Mouse (Mus musculus) small intestine, adult 2 months (tissue): Measurements from ENCODE around the gene Tmprss4. TPM values are rescaled to one million over a fixed set of nuclear protein-coding genes. Genes with fewer than 3 reads are reported as not detected.

Source experiments
- H3K27ac ChIP-seq: fragments of 200-500 bp; 2 replicates; pipeline ENCODE4 v1.5.1; 2012; ENCODE audit warnings: low read depth, low read length, control low read depth, inconsistent platforms; ENCODE audit not compliant: insufficient read depth
- H3K27me3 ChIP-seq: fragments of 200-500 bp; 2 replicates; pipeline ENCODE4 v1.6.1; 2012; ENCODE audit warnings: mild to moderate bottlenecking, moderate library complexity, low read length, inconsistent platforms; ENCODE audit not compliant: control insufficient read depth, insufficient read depth
- H3K36me3 ChIP-seq: fragments of 200-500 bp; 2 replicates; pipeline ENCODE4 v1.6.1; 2012; ENCODE audit warnings: mild to moderate bottlenecking, low read length, control low read depth, inconsistent platforms; ENCODE audit not compliant: control insufficient read depth, insufficient read depth
- H3K4me1 ChIP-seq: fragments of 200-500 bp; 2 replicates; pipeline ENCODE4 v1.6.1; 2012; ENCODE audit warnings: low read length, inconsistent platforms, mixed read lengths; ENCODE audit not compliant: control insufficient read depth, insufficient read depth, insufficient read length
- H3K4me3 ChIP-seq: fragments of 200-500 bp; 2 replicates; pipeline ENCODE4 v1.5.1; 2012; ENCODE audit warnings: low read depth, mild to moderate bottlenecking, control low read depth, inconsistent platforms, low read length, moderate library complexity
- CTCF ChIP-seq: fragments of 200-500 bp; IDR thresholded peaks from 2 replicates; pipeline ENCODE4 v1.5.1; 2012; ENCODE audit warnings: low read depth, mild to moderate bottlenecking, control low read depth, inconsistent platforms, low read length, moderate library complexity, mixed read lengths; ENCODE audit not compliant: insufficient replicate concordance, insufficient read length; ENCODE audit errors: extremely low read depth
- POLR2A ChIP-seq: fragments of 200-500 bp; IDR thresholded peaks from 2 replicates; pipeline ENCODE4 v1.6.1; 2012; ENCODE audit warnings: low read depth, mild to moderate bottlenecking, control low read depth, inconsistent platforms, low read length, moderate library complexity
- WGBS: fragments of 180-500 bp; shearing (Covaris S2); methylation state at CpG from one replicate; pipeline ENCODE4 v1.1.7; 2018; 5-methylcytosine and 5-hydroxymethylcytosine counted together
- polyA plus RNA-seq: library from polyadenylated mRNA; depleted of rRNA; stranded (reverse); fragments of >200 nt; gene quantifications from 2 replicates; pipeline ENCODE4 v1.2.3, GENCODE M21; 2012; rRNA removed

Tmprss4 gene
- polyA plus RNA-seq, 1 experiment = 108 TPM

DNA sequence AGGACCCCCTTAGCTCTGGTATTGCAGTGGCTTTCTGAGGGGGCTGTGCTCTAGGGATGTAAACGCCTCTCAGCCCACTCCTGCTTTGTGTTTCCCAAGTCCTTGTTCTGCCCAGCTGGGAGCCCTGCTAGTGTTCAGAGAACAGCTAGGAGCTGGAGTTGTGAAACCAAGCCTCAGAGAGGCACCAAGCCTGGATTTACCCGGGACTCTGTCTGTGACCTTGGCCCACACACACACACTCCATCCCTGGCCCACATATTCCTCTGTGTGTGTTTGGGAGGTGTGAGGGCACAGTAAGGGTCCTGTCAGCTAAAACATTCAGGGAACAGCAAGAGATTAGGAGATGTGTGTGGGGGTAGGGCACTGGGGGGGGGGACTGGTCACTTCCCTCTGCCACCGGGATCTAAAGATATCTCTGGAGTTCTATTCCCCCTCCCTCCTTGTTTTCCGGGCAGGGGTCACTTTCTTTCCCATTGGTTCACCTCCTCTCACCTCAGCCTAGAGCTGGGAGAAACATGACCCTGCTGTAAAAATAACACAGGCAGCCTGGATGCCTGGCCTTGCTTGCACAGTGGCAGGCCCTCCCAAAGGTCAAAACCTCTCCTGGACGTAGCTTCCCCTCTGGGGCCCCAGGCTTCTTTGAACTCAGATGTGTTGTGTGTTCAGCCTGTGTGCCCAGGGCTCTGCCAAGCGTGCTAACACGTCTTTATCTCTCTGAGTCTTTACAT, 67.3 kb downstream of the Tmprss4 start:
- no peak overlapping the region for H3K27ac ChIP-seq
- peaks cover 18% of the 10 kb centered on the region for H3K27me3 ChIP-seq
- H3K4me3 ChIP-seq = no peak overlapping the region
- H3K36me3 ChIP-seq = no peaks in the 10 kb centered on the region
- 60% methylated on average over 7 of the region's 7 CpGs for WGBS
- TF ChIP-seq POLR2A (no peak), CTCF (no peak)
- H3K4me1 ChIP-seq = peaks cover 15% of the 10 kb centered on the region

DNA sequence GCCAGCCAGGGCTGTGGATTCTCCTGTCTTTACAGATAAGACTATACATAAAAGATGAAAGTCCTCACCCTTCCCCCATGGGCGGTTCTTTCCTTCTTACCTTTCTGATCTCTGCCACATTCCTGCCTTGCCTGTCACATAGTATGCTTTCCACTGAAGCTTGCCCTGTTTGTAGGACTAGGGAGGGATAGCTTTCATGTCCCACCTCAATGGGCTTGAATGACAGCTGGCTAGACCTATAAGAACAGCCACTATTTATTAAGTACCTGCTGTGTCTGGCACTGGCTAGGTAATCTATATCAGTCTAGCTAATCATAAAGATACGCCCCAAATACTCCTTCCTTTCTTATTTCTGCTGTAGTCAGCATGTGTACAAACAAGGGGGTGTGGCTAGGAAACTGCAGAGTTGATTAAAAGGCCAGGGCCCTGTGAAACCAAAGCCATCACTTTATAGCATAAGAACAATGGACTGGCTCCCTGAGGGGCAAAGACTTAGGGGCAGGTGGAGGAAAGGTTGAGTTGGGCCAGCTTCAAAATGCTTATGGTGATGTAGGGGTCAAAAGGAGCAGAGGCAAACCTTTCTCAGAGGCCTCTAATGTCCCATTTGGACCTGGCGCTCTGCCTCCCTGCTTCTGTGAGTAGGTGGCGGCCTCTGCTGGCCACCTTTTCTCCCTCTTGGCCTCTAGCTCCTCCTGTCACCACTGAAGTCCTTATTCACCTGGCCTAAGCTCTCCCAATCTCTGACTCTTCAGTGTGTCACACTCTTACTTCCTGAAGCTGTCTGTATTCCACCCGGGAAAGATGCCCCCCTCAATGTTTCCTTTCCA, 70.2 kb downstream of the Tmprss4 start:
- Histone ChIP-seq H3K4me3 (no peak overlapping the region), H3K36me3 (no peaks in the 10 kb centered on the region), H3K4me1 (peaks cover 13% of the 10 kb centered on the region), H3K27me3 (peaks cover 9% of the 10 kb centered on the region), H3K27ac (peak overlapping the region; percentile 83)
- TF ChIP-seq CTCF (peak; percentile 88), POLR2A (no peak)
- 9% methylated on average over 5 of the region's 5 CpGs for WGBS

DNA sequence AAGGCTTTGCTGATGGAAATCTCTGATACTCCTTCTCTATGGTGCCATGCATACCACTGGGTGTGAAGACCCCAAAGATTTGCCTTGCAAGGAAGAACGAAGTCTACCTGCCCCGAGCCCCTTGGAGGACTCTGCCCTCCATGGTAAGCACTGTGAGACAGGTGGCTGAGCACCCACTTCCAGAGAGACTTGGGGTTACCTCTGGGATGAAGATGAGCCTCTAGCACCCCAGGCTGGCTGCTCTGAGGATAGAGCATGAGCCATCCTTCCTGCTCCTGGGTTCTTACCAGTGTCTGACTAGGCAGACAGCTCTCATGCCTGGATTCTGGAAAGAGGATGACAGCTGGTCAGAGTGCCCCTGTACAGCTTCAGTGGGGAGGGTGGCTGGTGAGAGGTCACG, 73.8 kb downstream of the Tmprss4 start:
- WGBS = 87% methylated on average over 3 of the region's 3 CpGs
- H3K27ac ChIP-seq = no peak overlapping the region
- TF ChIP-seq POLR2A (no peak), CTCF (no peak)
- peaks cover 4% of the 10 kb centered on the region; the same call in 1 of the 2 replicates for H3K4me1 ChIP-seq
- no peaks in the 10 kb centered on the region for H3K27me3 ChIP-seq
- H3K36me3 ChIP-seq = no peaks in the 10 kb centered on the region
- no peak overlapping the region for H3K4me3 ChIP-seq

DNA sequence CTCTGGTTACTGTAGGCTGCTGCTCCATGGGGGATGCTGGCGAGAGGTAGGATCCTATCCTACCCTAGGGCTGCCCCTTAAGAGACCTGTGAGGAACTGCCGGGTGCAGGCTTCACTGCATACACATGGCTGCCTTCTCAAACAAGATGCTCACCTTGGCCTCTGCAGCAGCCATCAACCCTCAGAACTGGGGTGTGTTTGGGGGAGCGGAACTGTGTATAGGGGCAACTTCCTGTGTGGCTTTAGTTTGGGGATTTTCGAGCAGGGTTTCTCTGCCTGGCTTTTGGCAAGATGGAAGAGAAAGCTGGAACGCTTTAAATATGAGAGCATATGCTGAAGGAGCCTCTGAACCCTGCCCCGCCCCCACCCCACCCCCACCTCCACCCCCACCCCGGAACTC, 77.0 kb downstream of the Tmprss4 start:
- Histone ChIP-seq H3K4me1 (peaks cover 7% of the 10 kb centered on the region), H3K27me3 (no peaks in the 10 kb centered on the region), H3K36me3 (no peaks in the 10 kb centered on the region), H3K27ac (no peak overlapping the region), H3K4me3 (no peak overlapping the region)
- 62% methylated on average over 7 of the region's 7 CpGs for WGBS
- no peak for TF ChIP-seq CTCF
- no peak for TF ChIP-seq POLR2A

DNA sequence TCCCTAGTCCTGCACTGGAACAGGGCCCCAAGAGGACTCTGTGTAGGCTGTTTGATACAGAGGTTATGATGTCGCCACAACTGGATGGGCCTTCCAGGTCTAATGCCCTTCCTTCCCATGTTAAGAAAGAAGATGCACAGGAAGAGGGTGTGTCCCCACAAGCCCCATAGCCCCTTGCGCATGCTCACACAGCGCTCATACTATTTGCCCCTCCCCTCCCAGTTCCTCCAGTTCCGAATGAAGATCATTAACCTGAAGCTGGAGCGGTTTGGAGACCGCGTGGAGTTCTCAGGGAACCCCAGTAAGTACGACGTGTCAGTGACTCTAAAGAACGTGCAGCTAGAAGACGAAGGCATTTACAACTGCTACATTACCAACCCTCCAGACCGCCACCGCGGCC, 78.7 kb downstream of the Tmprss4 start:
- 91% methylated on average over 14 of the region's 14 CpGs for WGBS
- no peak overlapping the region for H3K27ac ChIP-seq
- H3K4me3 ChIP-seq = no peak overlapping the region
- no peaks in the 10 kb centered on the region for H3K27me3 ChIP-seq
- no peaks in the 10 kb centered on the region for H3K36me3 ChIP-seq
- TF ChIP-seq POLR2A (no peak), CTCF (no peak)
- peaks cover 10% of the 10 kb centered on the region for H3K4me1 ChIP-seq

Other genes with a start within 250 kb of the Tmprss4 start
- 4.9 and 7.1 TPM in 2 replicates for gene Ube4a, start 238.5 kb downstream of the Tmprss4 start, polyA plus RNA-seq
- 2.8 and 4.0 TPM in 2 replicates for gene Cd3g, start 223.7 kb downstream of the Tmprss4 start, polyA plus RNA-seq
- gene Cd3d, start 222.3 kb downstream of the Tmprss4 start, polyA plus RNA-seq = 3.3 and 3.8 TPM in 2 replicates
- 12.9 and 13.7 TPM in 2 replicates for gene Cd3e, start 194.5 kb downstream of the Tmprss4 start, polyA plus RNA-seq
- gene Mpzl2, start 164.3 kb downstream of the Tmprss4 start, polyA plus RNA-seq = 5.3 and 8.2 TPM in 2 replicates
- gene Mpzl3, start 148.9 kb downstream of the Tmprss4 start, polyA plus RNA-seq = 11.1 and 12.2 TPM in 2 replicates
- 2.5 and 3.9 TPM in 2 replicates for gene Jaml, start 124.9 kb downstream of the Tmprss4 start, polyA plus RNA-seq
- 0.27 and 0.98 TPM in 2 replicates for gene Scn2b, start 86.3 kb downstream of the Tmprss4 start, polyA plus RNA-seq
- 0.06 and 0.09 TPM in 2 replicates for gene Scn4b, start 65.7 kb downstream of the Tmprss4 start, polyA plus RNA-seq
- gene BC049352, start 22.1 kb downstream of the Tmprss4 start, polyA plus RNA-seq = 0.10 TPM in 1 of 2 replicates, not detected in the other
- 2.9 and 3.3 TPM in 2 replicates for gene Il10ra, start 65.1 kb upstream of the Tmprss4 start, polyA plus RNA-seq
- gene Tmprss13, start 115.0 kb upstream of the Tmprss4 start, polyA plus RNA-seq = 0.04 and 0.14 TPM in 2 replicates
- gene Fxyd6, start 166.1 kb upstream of the Tmprss4 start, polyA plus RNA-seq = 18.9 and 20.6 TPM in 2 replicates
- 2.3 and 4.6 TPM in 2 replicates for gene Fxyd2, start 195.6 kb upstream of the Tmprss4 start, polyA plus RNA-seq
- 0.48 and 0.62 TPM in 2 replicates for gene Dscaml1, start 222.5 kb upstream of the Tmprss4 start, polyA plus RNA-seq